Mouse (Mus musculus) limb, embryonic 12.5 days (tissue): ENCODE measurements around the gene Pmfbp1. TPM values are rescaled to one million over a fixed set of nuclear protein-coding genes. Genes with fewer than 3 reads are reported as not detected.

Experiments used
- ATAC-seq: fragments of 200-750 bp; cut with Nextera tagmentation; 2 replicates; pipeline ENCODE4 v1.8.0; 2017; ENCODE audit warnings: low read depth, moderate TSS enrichment; ENCODE audit not compliant: insufficient number of reproducible peaks, insufficient read depth, low FRiP score, low TSS enrichment
- H3K27ac ChIP-seq: fragments of 300-500 bp; sonication (generic); 2 replicates; pipeline ENCODE4 v1.5.1; 2016; ENCODE audit warnings: mild to moderate bottlenecking, moderate library complexity
- H3K27me3 ChIP-seq: fragments of 300-500 bp; sonication (generic); 2 replicates; pipeline ENCODE4 v1.6.1; 2016; ENCODE audit warnings: mild to moderate bottlenecking, moderate library complexity
- H3K36me3 ChIP-seq: fragments of 300-500 bp; sonication (generic); 2 replicates; pipeline ENCODE4 v1.6.1; 2016; ENCODE audit warnings: mild to moderate bottlenecking, moderate library complexity
- H3K4me1 ChIP-seq: fragments of 300-500 bp; sonication (generic); replicated peaks from 2 replicates; pipeline ENCODE4 v1.6.1; 2016
- H3K4me2 ChIP-seq: fragments of 300-500 bp; sonication (generic); 2 replicates; pipeline ENCODE4 v1.6.1; 2016; ENCODE audit warnings: mild to moderate bottlenecking, moderate library complexity
- H3K4me3 ChIP-seq: fragments of 300-500 bp; sonication (generic); replicated peaks from 2 replicates; pipeline ENCODE4 v1.5.1; 2016; ENCODE audit warnings: mild to moderate bottlenecking
- H3K9ac ChIP-seq: fragments of 300-500 bp; sonication (generic); replicated peaks from 2 replicates; pipeline ENCODE4 v1.6.1; 2016; ENCODE audit warnings: mild to moderate bottlenecking, moderate library complexity
- H3K9me3 ChIP-seq: fragments of 300-500 bp; sonication (generic); 2 replicates; pipeline ENCODE4 v1.6.1; 2016; ENCODE audit warnings: mild to moderate bottlenecking, moderate library complexity
- WGBS: fragments of 180-500 bp; shearing (Covaris S2); methylation state at CpG from one replicate; pipeline ENCODE4 v1.1.7; 2016; 5-methylcytosine and 5-hydroxymethylcytosine counted together
- polyA plus RNA-seq: library from polyadenylated mRNA; unstranded; fragments of >200 nt; fragmentation: Nextera tagmentation; extraction: Ambion mirVana; gene quantifications from 2 replicates; pipeline ENCODE4 v1.2.1, GENCODE M21; 2016

Gene Pmfbp1
- polyA plus RNA-seq, 1 experiment from 2014 or later: 0.15 TPM

DNA sequence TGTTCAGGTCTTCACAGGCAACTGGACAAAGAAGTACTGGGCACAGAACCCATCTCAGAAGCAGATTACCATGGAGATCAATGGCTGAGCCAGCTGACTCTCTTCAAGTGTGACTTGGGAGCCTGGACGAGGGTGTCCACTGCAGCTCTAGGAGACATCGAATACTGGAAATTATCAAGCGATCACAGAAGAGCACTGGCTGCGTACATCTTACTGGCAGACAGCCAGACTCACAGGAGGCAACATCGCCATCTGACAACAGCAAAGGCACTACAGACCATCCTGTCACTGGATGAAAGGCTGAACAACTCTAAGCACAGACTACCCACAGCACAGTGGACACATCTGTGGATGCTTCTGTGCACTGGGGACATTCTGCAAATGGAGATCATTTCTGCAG, 98.3 kb downstream of the Pmfbp1 start:
- Histone ChIP-seq H3K4me3 (no peak overlapping the region), H3K27ac (no peak overlapping the region), H3K36me3 (peaks cover 51% of the 10 kb centered on the region), H3K4me2 (no peak overlapping the region), H3K4me1 (no peaks in the 10 kb centered on the region), H3K9ac (no peak overlapping the region), H3K27me3 (no peaks in the 10 kb centered on the region), H3K9me3 (no peaks in the 10 kb centered on the region)
- ATAC-seq: no peak
- WGBS: 95% methylated on average over 5 of the region's 5 CpGs

Other genes with a start within 250 kb of the Pmfbp1 start
- gene Dhx38, start 71.8 kb downstream of the Pmfbp1 start, polyA plus RNA-seq: 35.9 and 37.3 TPM in 2 replicates
- 20.0 and 22.7 TPM in 2 replicates for gene Txnl4b, start 71.9 kb downstream of the Pmfbp1 start, polyA plus RNA-seq
- gene Hp, start 85.1 kb downstream of the Pmfbp1 start, polyA plus RNA-seq: 0.70 and 1.6 TPM in 2 replicates
- gene Dhodh, start 114.6 kb downstream of the Pmfbp1 start, polyA plus RNA-seq: 54.9 and 56.0 TPM in 2 replicates
- 0.04 and 0.14 TPM in 2 replicates for gene Pkd1l3, start 120.5 kb downstream of the Pmfbp1 start, polyA plus RNA-seq
- 162 and 164 TPM in 2 replicates for gene Ist1, start 199.2 kb downstream of the Pmfbp1 start, polyA plus RNA-seq
- 53.8 and 54.2 TPM in 2 replicates for gene Zfp821, start 211.5 kb downstream of the Pmfbp1 start, polyA plus RNA-seq
- gene Atxn1l, start 243.7 kb downstream of the Pmfbp1 start, polyA plus RNA-seq: 9.2 and 10.0 TPM in 2 replicates